Comparison of ENCODE assay signal across 25 mouse cellular contexts in the genomic region with DNA sequence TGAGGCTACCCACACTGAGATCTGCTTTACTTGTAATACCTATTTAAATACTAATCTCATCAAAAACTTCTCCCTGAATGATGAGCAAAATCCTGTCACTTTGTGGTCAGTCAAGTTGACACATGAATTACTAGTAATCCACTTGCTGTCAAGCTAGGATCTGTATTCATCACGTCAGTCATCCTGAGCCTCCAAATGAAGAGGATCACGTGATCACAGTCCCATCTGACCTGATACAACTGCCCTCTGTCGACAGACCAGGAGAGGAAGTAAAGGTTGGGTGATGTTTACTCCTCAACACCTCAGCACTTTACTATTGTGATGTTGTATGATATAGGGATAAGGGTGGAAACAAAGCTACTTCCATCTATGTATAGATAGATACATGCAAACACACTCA. TPM values are rescaled to one million over a fixed set of nuclear protein-coding genes. Genes with fewer than 3 reads are reported as not detected.
"Had no signal": no experiment of that assay in that cellular context is flagged by ENCODE, and none has a peak within 500 bp of the region (broad histone marks: within the 10 kb centered on the region; RNA-seq: fewer than 3 reads in every experiment).

No protein-coding gene starts in this region.

- H3K4me1 ChIP-seq: lung, embryonic 15.5 days; megakaryocyte, embryonic 14.5 days; midbrain, embryonic 13.5 days; midbrain, embryonic 15.5 days; neural tube, embryonic 13.5 days; neural tube, embryonic 15.5 days; stomach, embryonic 15.5 days had no signal

- H3K4me3 ChIP-seq: lung, embryonic 15.5 days; megakaryocyte, embryonic 14.5 days; midbrain, embryonic 13.5 days; midbrain, embryonic 15.5 days; neural tube, embryonic 13.5 days; neural tube, embryonic 15.5 days; stomach, embryonic 15.5 days had no signal

- H3K4me2 ChIP-seq: lung, embryonic 15.5 days; midbrain, embryonic 11.5 days; midbrain, embryonic 13.5 days; midbrain, embryonic 15.5 days; neural tube, embryonic 13.5 days; neural tube, embryonic 15.5 days; stomach, embryonic 15.5 days had no signal

- H3K27me3 ChIP-seq: lung, embryonic 15.5 days; midbrain, embryonic 13.5 days; midbrain, embryonic 15.5 days; neural tube, embryonic 13.5 days; neural tube, embryonic 15.5 days; stomach, embryonic 15.5 days had no signal

- DNase-seq: lung, adult 18-20 months; lung, postnatal 14 days; lung, postnatal 36 days; right cerebral cortex, postnatal 14 days; thymus, adult 2 months; thymus, postnatal 25 days; thymus, postnatal 4 days had no signal

- H3K9ac ChIP-seq: liver, embryonic 14.5 days; lung, embryonic 15.5 days; midbrain, embryonic 13.5 days; midbrain, embryonic 15.5 days; neural tube, embryonic 13.5 days; neural tube, embryonic 15.5 days; stomach, embryonic 15.5 days had no signal

- H3K9me3 ChIP-seq: lung, embryonic 15.5 days; megakaryocyte, embryonic 14.5 days; midbrain, embryonic 13.5 days; midbrain, embryonic 15.5 days; neural tube, embryonic 13.5 days; neural tube, embryonic 15.5 days; stomach, embryonic 15.5 days had no signal

- H3K36me3 ChIP-seq: lung, embryonic 15.5 days; midbrain, embryonic 13.5 days; midbrain, embryonic 15.5 days; neural tube, embryonic 13.5 days; neural tube, embryonic 15.5 days; stomach, embryonic 15.5 days had no signal

- H3K27ac ChIP-seq: liver, embryonic 14.5 days; lung, embryonic 15.5 days; macrophage; midbrain, embryonic 13.5 days; midbrain, embryonic 15.5 days; neural tube, embryonic 13.5 days; neural tube, embryonic 15.5 days; stomach, embryonic 15.5 days; stomach, postnatal 0 days had no signal

RNA-seq across cellular contexts. Expression of gene C2cd6, which starts 31.0 kb away (rescaled TPM):
- total RNA-seq: megakaryocyte progenitor cell, adult 5-6 weeks; midbrain, postnatal 0 days had no signal
- polyA plus RNA-seq: liver, embryonic 16.5 days; lung, embryonic 15.5 days; lung, postnatal 0 days; macrophage; midbrain, embryonic 11.5 days; midbrain, embryonic 13.5 days; midbrain, embryonic 15.5 days; neural tube, embryonic 11.5 days; neural tube, embryonic 13.5 days; spleen, adult 2 months; stomach, embryonic 15.5 days; stomach, postnatal 0 days; thymus, adult 2 months; urinary bladder, adult 2 months had no signal
